Mouse (Mus musculus) R1 (cell line): ENCODE data around the gene Erich4.
A peak's percentile ranks its signal among the peaks of the same experiment; 100 is the strongest.

Experiments
- DNase-seq: peaks from one replicate; pipeline ENCODE4 v3.0.0-alpha.2; 2018; ENCODE audit warnings: low read depth, low spot score

The Erich4 gene

GRCm38 (mm10) chr7:25615706-25616011, at the start of gene Erich4:
Erich4 (minus strand) TSS chr7:25615892.
- no peak for DNase-seq

DNA sequence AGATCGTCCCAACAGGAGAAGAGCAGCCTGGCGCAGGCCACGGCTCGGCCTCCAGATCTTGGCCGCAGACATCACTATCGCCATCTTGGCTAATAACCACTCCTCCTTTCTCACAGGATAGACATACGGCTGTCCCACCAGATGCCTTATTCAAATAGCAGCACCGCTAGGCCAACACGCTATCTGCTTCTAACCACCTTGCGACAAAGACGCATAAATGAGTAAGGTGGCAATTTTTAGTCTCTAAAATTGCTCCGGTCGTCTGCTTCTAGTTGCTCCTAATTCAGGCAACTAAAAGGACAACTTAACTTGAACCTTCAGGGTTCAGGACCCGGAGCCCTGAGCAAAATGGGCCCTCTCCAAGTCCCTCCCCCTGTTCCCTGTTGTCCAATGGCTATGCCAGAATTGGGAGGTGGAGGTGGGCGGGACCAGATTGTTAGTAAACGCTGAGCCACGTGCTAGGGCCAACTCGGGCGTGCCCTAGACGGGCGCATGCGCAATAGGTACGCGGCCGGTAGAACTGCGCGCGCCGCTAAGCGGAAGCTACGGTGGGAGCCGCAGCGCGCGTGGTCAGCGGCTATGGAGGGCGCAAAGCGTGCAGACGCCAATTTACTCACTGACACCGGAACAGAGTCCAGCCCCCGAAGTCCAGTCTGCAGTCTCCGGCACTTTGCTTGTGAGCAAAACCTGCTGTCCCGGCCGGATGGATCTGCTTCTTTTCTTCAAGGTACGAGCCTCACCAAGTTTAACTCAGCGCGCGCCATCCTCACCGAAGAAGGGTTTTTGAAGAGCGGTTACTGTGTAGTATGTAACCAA, 43.2 kb upstream of the Erich4 start, which contains the start of the genes Bckdha and Exosc5:
Gene Bckdha (minus strand): TSS at position 325 of the 816 bp plus-strand sequence.
Gene Exosc5 (plus strand): TSS at position 508 of the 816 bp plus-strand sequence.
- DNase-seq: peak; percentile 100

DNA sequence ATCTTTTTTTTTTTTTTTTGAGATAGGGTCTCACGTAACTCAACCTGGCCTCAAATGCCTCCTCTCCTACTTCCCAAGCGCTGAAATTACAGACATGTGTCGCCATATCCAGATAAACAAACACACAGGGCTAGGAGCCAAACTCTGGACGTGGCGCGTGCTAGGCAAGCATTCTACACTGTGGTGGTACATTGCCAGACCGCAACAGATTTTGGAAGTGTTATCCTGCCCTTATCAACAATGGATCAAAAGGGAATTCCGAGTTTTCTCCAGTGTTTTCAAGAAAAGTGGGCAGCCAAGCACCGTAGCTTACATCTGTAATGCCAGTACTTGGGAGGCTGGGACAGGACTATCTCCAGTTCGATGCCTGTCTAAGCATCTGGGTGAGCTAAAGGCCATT, 42.1 kb upstream of the Erich4 start:
- DNase-seq: no peak

DNA sequence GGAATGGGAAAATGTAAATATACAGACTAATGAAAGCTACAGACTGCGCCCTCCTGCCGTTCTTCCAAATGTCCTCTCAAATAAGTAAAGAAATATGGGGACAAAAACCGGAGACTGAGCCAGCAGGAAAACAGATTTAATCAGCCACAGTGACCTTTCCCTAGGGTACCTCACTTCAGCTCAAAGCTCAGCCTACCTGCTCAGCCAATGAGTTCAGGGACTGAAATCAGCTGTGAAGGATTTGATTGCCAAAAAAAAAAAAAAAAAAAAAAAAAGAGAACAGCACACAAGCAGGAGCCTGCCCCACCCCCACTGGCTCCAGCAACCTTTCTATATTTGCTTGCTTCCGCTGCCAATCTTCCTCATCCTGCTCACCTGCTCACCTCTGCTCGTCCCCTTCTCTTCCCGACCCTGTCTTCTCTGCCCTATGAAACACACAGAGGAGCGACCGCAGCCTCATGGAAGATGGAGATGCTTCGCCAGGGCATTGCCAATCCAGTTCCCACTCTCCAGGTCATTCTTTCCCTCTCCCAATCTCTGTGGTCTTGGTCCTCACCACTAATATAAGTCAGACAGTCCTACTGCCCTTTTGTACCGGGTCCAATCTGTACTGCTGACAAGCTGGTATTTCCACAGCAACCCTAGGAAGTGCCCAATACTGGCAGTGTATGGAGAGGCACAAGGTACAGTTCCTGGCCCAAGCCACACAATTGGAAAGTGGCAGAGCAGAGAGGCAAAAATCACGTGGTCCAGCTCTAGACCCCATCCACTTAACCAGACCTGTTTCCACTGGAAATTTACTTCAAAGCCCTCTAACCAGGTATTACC, 40.1 kb upstream of the Erich4 start:
- DNase-seq: peak; percentile 97

DNA sequence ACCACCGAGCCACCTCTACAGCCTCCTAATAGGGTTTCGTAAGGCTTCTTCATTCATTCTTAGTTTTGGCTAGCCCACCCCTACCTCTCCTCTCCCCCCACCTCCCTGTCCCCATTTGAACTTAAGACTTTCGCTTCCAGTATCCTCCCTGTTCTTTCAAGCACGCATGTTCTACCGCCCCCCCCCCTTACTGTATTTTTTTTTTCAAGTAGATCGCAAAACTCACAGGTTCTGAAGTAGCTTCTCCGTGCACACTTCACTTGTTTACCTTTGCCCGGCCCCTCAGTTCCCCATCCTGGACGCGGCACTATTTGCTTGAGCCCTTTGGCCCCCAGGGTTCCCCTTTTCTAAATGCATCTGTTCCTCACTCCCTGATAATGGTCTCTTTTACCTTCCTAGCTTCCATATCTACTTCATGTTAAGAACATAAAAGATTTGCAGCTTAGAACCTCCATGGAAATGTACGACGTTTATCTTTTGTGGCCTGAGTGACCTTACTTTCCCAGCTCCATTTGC, 36.6 kb upstream of the Erich4 start:
- DNase-seq: no peak

- peak; percentile 37 for DNase-seq
Measured at GRCm38 (mm10) chr7:25651281-25651680, 35.6 kb upstream of the Erich4 start.

DNA sequence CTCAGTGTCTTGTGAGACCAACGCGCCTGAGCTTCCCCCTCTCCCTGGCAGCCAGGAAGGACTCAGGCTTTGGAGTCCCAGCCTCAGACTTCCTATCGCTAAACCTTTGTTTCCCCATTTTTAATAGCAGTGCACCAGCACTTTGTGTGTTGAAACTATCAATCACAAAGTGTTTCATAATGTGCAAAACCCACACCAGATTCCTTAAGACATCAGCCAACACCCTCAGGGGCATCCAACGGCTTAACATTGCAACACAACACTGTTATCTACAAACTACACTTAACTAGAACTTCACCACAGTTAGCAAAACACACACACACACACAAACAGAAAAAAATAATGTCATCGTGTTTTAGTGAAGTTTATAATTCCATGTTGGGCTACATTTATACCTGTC, 34.1 kb upstream of the Erich4 start:
- no peak for DNase-seq

DNA sequence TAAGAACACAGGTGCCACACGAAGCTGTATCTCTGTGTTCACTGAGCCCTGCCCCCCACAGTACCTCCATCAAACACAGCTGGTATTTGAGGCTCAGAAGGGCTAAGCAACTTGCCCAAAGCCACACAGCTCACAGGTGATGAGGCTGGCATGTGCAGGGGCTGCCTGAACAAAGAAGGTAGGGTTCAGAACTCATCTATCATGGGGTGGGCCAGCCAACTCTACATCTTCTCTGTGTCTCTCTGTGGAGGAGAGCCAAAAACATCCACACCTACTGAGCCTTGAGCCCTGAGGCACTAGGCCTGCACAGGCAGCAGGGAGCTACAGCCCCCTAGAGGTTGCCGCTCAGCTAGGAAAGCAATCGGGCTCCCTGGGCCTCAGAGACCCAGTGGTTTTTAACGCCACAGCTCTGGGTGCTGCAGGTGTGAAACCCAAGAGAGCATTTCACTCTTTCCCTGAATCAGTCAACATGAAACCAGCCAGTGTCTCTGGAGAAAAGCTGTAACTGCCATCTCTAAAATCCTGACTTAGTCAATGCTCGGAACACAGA, 32.0 kb upstream of the Erich4 start:
- peak; percentile 45 for DNase-seq

GRCm38 (mm10) chr7:25645074-25645473, 29.4 kb upstream of the Erich4 start:
- DNase-seq: peak; percentile 48

DNA sequence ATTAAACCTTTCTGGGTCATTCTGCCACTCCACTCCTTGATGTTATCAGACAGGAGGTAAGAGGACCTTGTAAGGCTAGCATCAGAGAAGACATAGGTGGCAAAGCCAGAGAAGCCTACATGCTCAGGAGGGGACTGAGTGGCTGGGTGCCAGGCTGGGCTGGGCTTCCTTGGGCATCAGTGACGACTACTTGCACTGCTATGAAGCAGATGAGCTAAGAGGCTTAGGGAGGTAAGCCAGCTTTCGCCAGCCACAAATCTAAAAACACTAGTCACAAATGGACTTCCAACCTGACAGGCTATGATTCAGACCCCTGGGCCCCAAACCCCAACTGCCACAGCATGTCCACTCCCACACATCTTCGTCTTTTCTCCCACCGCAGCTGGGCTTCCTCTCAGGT, 28.9 kb upstream of the Erich4 start:
- DNase-seq: no peak

DNA sequence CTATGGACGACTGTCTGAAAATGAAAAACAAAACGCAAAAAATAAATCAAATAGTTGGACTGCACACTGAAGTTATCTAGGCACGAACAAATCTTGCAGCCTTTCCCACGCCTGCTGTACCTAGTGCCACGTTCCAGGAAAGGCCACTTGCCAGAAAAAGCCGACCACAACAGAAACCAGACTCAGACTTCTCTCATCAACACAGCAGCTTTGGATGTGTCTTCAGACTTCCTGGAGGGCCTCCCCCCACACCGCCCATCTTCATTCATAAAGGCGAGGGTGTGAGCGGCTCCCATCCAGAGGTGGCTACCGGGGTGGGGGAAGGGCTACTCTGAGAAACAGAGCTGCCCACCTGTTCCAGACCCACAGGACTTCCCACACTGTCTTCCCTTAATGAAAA, 28.4 kb upstream of the Erich4 start:
- no peak for DNase-seq

GRCm38 (mm10) chr7:25639754-25640153, 24.1 kb upstream of the Erich4 start:
- DNase-seq: no peak

- no peak for DNase-seq
Measured at GRCm38 (mm10) chr7:25637099-25637498, 21.4 kb upstream of the Erich4 start.

DNA sequence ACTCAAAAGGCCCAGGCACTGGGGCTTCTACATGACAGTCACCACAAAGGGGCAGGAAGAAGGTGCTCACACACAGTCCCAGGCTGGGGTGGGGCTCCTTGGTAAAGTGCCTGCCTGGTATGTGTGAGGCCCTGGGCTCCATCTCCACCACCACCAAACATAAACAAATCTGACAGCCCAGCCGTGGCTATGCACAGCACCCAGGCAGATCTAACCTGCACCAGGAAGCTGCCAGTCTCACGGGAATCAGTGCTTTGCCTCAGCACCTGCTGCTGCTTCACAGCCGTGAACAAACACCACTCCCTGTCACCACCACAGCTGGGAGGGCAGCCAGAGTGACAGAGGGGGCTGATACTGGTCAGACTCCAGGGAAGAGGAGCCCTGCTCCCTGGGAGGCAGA, 20.7 kb upstream of the Erich4 start:
- no peak for DNase-seq

DNA sequence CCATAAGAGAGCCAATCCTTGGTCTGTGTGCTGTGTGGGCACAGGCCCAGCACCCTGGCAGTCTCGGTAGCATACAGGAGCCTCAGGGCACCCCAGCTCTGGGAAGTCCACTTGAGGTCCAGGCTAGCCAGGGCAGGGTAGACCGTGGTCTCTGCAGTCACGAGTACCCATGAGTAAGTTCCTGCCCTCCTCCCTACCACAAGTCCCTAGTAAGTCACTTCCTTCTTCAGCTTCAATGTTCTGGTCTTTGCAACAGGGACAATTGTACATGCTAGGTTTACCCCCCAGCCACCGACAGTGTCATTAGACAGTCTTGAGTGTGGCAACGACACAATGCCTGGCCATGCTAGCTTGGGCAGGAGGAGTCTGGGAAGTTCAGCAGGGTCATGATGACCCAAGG, 17.0 kb upstream of the Erich4 start:
- no peak for DNase-seq

- no peak for DNase-seq
Measured at GRCm38 (mm10) chr7:25628323-25628620, 12.6 kb upstream of the Erich4 start.

- DNase-seq: peak; percentile 76
Measured at GRCm38 (mm10) chr7:25627431-25628322, 12.0 kb upstream of the Erich4 start.

GRCm38 (mm10) chr7:25626509-25627430, 11.1 kb upstream of the Erich4 start, which contains the start of gene B3gnt8:
B3gnt8 (plus strand) TSS chr7:25626654.
- DNase-seq: peak; percentile 32

GRCm38 (mm10) chr7:25625594-25626250, 10.0 kb upstream of the Erich4 start:
- DNase-seq: peak; percentile 78

GRCm38 (mm10) chr7:25624851-25625250, 9.2 kb upstream of the Erich4 start:
- no peak for DNase-seq
